Mouse (Mus musculus) frontal cortex, postnatal 14 days (tissue): ENCODE measurements around the gene Depdc1b.
A peak's percentile ranks its signal among the peaks of the same experiment; 100 is the strongest.

ENCODE experiments used
- DNase-seq, 2 experiments: peaks; one replicate each; pipeline ENCODE4 v3.0.0; 2022; ENCODE audit warnings: low spot score in 2 of 2

Depdc1b gene

GRCm38 (mm10) chr13:108317414-108317813, 1.3 kb downstream of the Depdc1b start:
- no peak for DNase-seq

GRCm38 (mm10) chr13:108319028-108319427, 2.9 kb downstream of the Depdc1b start:
- DNase-seq: no peak

GRCm38 (mm10) chr13:108320216-108320615, 4.1 kb downstream of the Depdc1b start:
- DNase-seq: no peak

GRCm38 (mm10) chr13:108322466-108322865, 6.3 kb downstream of the Depdc1b start:
- no peak for DNase-seq

GRCm38 (mm10) chr13:108323317-108323716, 7.2 kb downstream of the Depdc1b start:
- DNase-seq: no peak

- no peak for DNase-seq
Measured at GRCm38 (mm10) chr13:108323866-108324829, 8.0 kb downstream of the Depdc1b start.

GRCm38 (mm10) chr13:108325871-108326270, 9.7 kb downstream of the Depdc1b start:
- DNase-seq: no peak

- no peak for DNase-seq
Measured at GRCm38 (mm10) chr13:108326351-108326750, 10.2 kb downstream of the Depdc1b start.

GRCm38 (mm10) chr13:108327047-108327446, 10.9 kb downstream of the Depdc1b start:
- DNase-seq: no peak

- no peak for DNase-seq
Measured at GRCm38 (mm10) chr13:108328406-108329180, 12.5 kb downstream of the Depdc1b start.

GRCm38 (mm10) chr13:108329693-108330092, 13.6 kb downstream of the Depdc1b start:
- no peak for DNase-seq

- DNase-seq: no peak
Measured at GRCm38 (mm10) chr13:108335257-108336003, 19.3 kb downstream of the Depdc1b start.

GRCm38 (mm10) chr13:108336192-108336591, 20.1 kb downstream of the Depdc1b start:
- DNase-seq: no peak

GRCm38 (mm10) chr13:108337340-108337739, 21.2 kb downstream of the Depdc1b start:
- DNase-seq: no peak

- DNase-seq: no peak
Measured at GRCm38 (mm10) chr13:108338076-108338836, 22.1 kb downstream of the Depdc1b start.

GRCm38 (mm10) chr13:108339907-108340596, 23.9 kb downstream of the Depdc1b start:
- DNase-seq: no peak

- no peak for DNase-seq
Measured at GRCm38 (mm10) chr13:108341585-108341984, 25.5 kb downstream of the Depdc1b start.

GRCm38 (mm10) chr13:108345756-108346155, 29.6 kb downstream of the Depdc1b start:
- DNase-seq: no peak

GRCm38 (mm10) chr13:108347016-108347415, 30.9 kb downstream of the Depdc1b start:
- peak in 1 of 2 experiments; percentile 33 for DNase-seq

GRCm38 (mm10) chr13:108349624-108350023, 33.5 kb downstream of the Depdc1b start:
- DNase-seq: peak; percentile 18 to 29
